Mouse (Mus musculus) embryo, embryonic 10 days (tissue): Measurements from ENCODE around the gene Cd24a.

Experiments
- DNase-seq: peaks from one replicate; pipeline ENCODE4 v3.0.0-alpha.2; 2015; ENCODE audit warnings: low spot score

Cd24a gene

GRCm38 (mm10) chr10:43577997-43578331 lies at the start of gene Cd24a:
Gene Cd24a (plus strand): TSS chr10:43578284.
- DNase-seq, result no peak

- no peak for DNase-seq
These were observed 43.7 kb upstream of the Cd24a start for GRCm38 (mm10) chr10:43534382-43534781.

GRCm38 (mm10) chr10:43537652-43538051 lies 40.4 kb upstream of the Cd24a start:
- no peak for DNase-seq

GRCm38 (mm10) chr10:43538831-43539230 lies 39.3 kb upstream of the Cd24a start:
- DNase-seq, result no peak

- no peak for DNase-seq
These were observed 38.3 kb upstream of the Cd24a start for GRCm38 (mm10) chr10:43539746-43540310.

GRCm38 (mm10) chr10:43540442-43541152 lies 37.5 kb upstream of the Cd24a start, which contains the start of gene 1700021F05Rik:
Gene 1700021F05Rik (minus strand): TSS chr10:43540994.
- peak; percentile 98 for DNase-seq

- no peak for DNase-seq
These were observed 36.9 kb upstream of the Cd24a start for GRCm38 (mm10) chr10:43541153-43541544.

- DNase-seq, result peak; percentile 24
These were observed 28.7 kb upstream of the Cd24a start for GRCm38 (mm10) chr10:43549411-43549810.

- no peak for DNase-seq
These were observed 27.2 kb upstream of the Cd24a start for GRCm38 (mm10) chr10:43550923-43551322.

- DNase-seq, result no peak
These were observed 26.7 kb upstream of the Cd24a start for GRCm38 (mm10) chr10:43551388-43551787.

GRCm38 (mm10) chr10:43557630-43558165 lies 20.4 kb upstream of the Cd24a start:
- DNase-seq, result no peak

- DNase-seq, result no peak
These were observed 18.8 kb upstream of the Cd24a start for GRCm38 (mm10) chr10:43559313-43559712.

- no peak for DNase-seq
These were observed 17.3 kb upstream of the Cd24a start for GRCm38 (mm10) chr10:43560765-43561164.

- no peak for DNase-seq
These were observed 16.8 kb upstream of the Cd24a start for GRCm38 (mm10) chr10:43561311-43561710.

- DNase-seq, result no peak
These were observed 3.7 kb upstream of the Cd24a start for GRCm38 (mm10) chr10:43574352-43574751.

GRCm38 (mm10) chr10:43574956-43575355 lies 3.1 kb upstream of the Cd24a start:
- DNase-seq, result peak; percentile 89

- DNase-seq, result peak; percentile 76
These were observed 636 bp upstream of the Cd24a start for GRCm38 (mm10) chr10:43577299-43577996.

- peak; percentile 85 for DNase-seq
These were observed 276 bp downstream of the Cd24a start for GRCm38 (mm10) chr10:43578366-43578753.

- peak; percentile 90 for DNase-seq
These were observed 783 bp downstream of the Cd24a start for GRCm38 (mm10) chr10:43578754-43579380.

GRCm38 (mm10) chr10:43579381-43580261 lies 1.5 kb downstream of the Cd24a start:
- peak; percentile 71 for DNase-seq

GRCm38 (mm10) chr10:43580649-43581078 lies 2.6 kb downstream of the Cd24a start:
- peak; percentile 93 for DNase-seq
